Mouse (Mus musculus): ENCODE measurements around the gene Flrt1. TPM values are rescaled to one million over a fixed set of nuclear protein-coding genes. Genes with fewer than 3 reads are reported as not detected.
A peak's percentile ranks its signal among the peaks of the same experiment; 100 is the strongest.

Flrt1 gene
- polyA plus RNA-seq, 1 experiment from 2014 or later = 0.97 TPM

DNA sequence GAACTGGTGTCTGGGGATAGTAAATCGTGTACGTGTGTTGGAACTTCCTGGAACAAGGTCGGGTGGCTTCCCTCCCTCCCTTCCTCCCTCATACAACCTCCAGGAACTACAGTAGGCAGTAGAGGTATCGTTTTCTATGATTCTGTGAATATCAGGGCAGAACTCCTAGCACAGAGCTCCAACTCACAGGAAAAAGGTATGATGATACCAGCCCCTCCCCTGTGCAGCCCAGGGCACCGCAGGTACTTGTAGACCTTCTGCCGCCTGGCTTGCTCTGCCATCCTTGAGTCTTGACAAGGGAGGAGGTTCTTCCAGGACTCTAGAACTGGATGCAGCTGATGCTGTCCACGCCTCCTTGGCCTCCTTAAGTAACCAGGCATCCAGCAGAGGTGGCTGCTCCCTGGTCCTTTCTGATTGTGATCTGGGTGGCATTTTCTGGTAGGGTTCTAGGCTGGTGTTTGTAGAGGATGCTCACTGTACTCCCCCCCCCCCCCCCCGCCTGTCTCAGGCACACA lies 38.6 kb downstream of the Flrt1 start:
- H3K9ac ChIP-seq (ENCODE audit: low read depth, low read length) = no peak overlapping the region
- peaks cover 24% of the 10 kb centered on the region for H3K27me3 ChIP-seq (ENCODE audit: control insufficient read depth, insufficient read depth, low read length)
- 36% methylated on average over 7 of the region's 8 CpGs for WGBS (ENCODE audit: insufficient replicate concordance)
- H3K27ac ChIP-seq (ENCODE audit: low read depth, low read length) = no peak overlapping the region; the same call in 1 of the 2 replicates
- no peak overlapping the region for H3K4me3 ChIP-seq (ENCODE audit: low read depth, low read length)
- ATAC-seq (replicated peaks; ENCODE audit: insufficient number of reproducible peaks, low FRiP score, low TSS enrichment) = no peak
- H3K36me3 ChIP-seq (ENCODE audit: control insufficient read depth, insufficient read depth, low read length) = no peaks in the 10 kb centered on the region
- H3K4me1 ChIP-seq (ENCODE audit: control insufficient read depth, insufficient read depth, low read length) = peaks cover 22% of the 10 kb centered on the region
- H3K4me2 ChIP-seq = peak overlapping the region; percentile 4
- H3K9me3 ChIP-seq (replicated peaks; ENCODE audit: control insufficient read depth, low read length) = no peaks in the 10 kb centered on the region

DNA sequence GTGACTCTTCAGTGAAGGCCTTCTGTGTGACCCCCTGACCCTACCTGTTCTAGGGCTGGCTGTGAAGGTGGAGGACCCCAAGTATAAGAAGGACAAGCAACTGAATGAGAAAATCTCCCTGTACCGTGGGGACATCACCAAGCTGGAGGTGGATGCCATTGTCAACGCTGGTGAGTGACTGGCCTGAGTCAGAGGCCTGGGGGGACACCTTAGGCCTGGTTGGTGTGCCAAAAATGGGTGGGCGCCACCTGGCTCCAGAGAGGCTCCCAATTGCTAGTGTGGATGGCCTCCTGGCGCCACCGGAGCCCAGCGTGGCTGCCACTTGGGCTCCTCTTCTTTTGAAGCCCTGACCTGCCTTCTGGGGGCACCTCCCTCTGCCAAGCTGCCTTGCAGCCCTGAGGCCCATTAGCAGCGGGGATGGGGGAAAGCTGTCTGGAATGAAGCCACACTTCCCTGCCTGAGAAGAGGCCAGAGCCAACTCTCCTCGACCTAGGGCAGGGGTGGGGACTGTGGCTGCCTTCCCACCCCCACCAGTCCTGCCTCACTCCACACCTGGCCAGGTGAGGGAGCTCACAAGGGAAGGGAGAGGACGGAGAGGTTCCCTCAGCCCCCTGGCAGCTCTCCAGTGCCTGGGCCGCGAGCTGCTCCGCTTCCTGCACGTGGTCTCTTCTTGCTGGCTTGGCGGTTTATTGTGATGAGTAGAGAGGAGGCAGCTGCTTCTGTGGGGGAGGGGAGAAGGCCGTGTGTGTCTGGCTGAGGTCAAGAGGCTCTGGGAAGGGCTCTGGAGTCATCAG lies 39.3 kb downstream of the Flrt1 start:
- H3K4me2 ChIP-seq = peak overlapping the region; percentile 4
- H3K4me3 ChIP-seq (ENCODE audit: low read depth, low read length) = no peak overlapping the region
- H3K27ac ChIP-seq (ENCODE audit: low read depth, low read length) = no peak overlapping the region; the same call in 1 of the 2 replicates
- H3K9ac ChIP-seq (ENCODE audit: low read depth, low read length) = no peak overlapping the region
- H3K27me3 ChIP-seq (ENCODE audit: control insufficient read depth, insufficient read depth, low read length) = peaks cover 24% of the 10 kb centered on the region
- peaks cover 22% of the 10 kb centered on the region for H3K4me1 ChIP-seq (ENCODE audit: control insufficient read depth, insufficient read depth, low read length)
- no peak for ATAC-seq (replicated peaks; ENCODE audit: insufficient number of reproducible peaks, low FRiP score, low TSS enrichment)
- 31% methylated on average over 15 of the region's 15 CpGs for WGBS (ENCODE audit: insufficient replicate concordance)
- H3K9me3 ChIP-seq (replicated peaks; ENCODE audit: control insufficient read depth, low read length) = no peaks in the 10 kb centered on the region
- no peaks in the 10 kb centered on the region for H3K36me3 ChIP-seq (ENCODE audit: control insufficient read depth, insufficient read depth, low read length)

DNA sequence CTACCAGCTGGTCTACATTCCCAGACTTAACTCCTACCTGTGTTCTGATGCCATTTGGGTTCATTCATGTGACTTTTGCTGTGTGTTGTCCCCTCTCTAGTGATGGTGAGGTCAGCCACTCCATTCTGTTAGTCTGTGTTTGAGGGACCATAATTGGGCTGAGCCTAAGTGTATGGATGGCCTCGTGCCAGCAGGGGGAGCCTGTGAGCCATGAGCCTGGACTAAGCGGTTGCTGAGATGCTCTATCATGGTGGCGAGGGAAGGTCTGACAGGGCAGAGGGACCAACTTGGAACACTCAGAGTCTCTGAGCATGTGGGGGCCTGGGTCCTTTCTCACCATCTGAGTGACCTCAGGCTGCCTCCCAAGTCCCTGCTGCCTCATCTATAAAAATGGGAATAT lies 41.0 kb downstream of the Flrt1 start:
- Histone ChIP-seq H3K9ac (ENCODE audit: low read depth, low read length) (no peak overlapping the region), H3K36me3 (ENCODE audit: control insufficient read depth, insufficient read depth, low read length) (no peaks in the 10 kb centered on the region), H3K9me3 (replicated peaks; ENCODE audit: control insufficient read depth, low read length) (no peaks in the 10 kb centered on the region), H3K4me1 (ENCODE audit: control insufficient read depth, insufficient read depth, low read length) (peaks cover 18% of the 10 kb centered on the region), H3K4me2 (no peak overlapping the region), H3K27ac (ENCODE audit: low read depth, low read length) (no peak overlapping the region), H3K27me3 (ENCODE audit: control insufficient read depth, insufficient read depth, low read length) (peaks cover 21% of the 10 kb centered on the region), H3K4me3 (ENCODE audit: low read depth, low read length) (no peak overlapping the region)
- no peak for ATAC-seq (replicated peaks; ENCODE audit: insufficient number of reproducible peaks, low FRiP score, low TSS enrichment)
- WGBS (ENCODE audit: insufficient replicate concordance) = 2% methylated on average over 3 of the region's 3 CpGs

DNA sequence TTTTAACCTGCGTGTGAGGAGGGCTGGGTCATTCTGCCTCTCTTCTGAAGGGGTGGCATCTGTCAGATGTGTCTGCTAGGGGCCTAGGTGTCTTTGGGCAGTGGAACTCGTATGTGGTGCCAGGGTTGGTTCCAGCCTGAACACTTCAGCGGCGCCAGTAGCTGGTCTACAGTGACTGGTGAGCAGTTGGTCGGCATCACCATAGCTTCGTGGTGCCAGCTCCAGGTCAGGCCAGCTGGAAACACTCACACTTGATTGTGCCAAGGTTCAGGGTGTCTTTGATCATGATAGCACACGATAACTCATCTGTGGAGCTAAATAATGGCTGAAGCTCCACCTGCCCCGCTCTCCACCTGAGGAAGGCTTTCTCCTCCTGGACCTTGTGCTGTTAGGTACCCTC lies 42.6 kb downstream of the Flrt1 start:
- H3K4me3 ChIP-seq (ENCODE audit: low read depth, low read length) = no peak overlapping the region
- WGBS (ENCODE audit: insufficient replicate concordance) = 80% methylated on average over 8 of the region's 8 CpGs
- H3K4me2 ChIP-seq = no peak overlapping the region
- no peak for ATAC-seq (replicated peaks; ENCODE audit: insufficient number of reproducible peaks, low FRiP score, low TSS enrichment)
- H3K4me1 ChIP-seq (ENCODE audit: control insufficient read depth, insufficient read depth, low read length) = peaks cover 18% of the 10 kb centered on the region
- no peak overlapping the region for H3K27ac ChIP-seq (ENCODE audit: low read depth, low read length)
- H3K27me3 ChIP-seq (ENCODE audit: control insufficient read depth, insufficient read depth, low read length) = peaks cover 13% of the 10 kb centered on the region
- H3K9me3 ChIP-seq (replicated peaks; ENCODE audit: control insufficient read depth, low read length) = no peaks in the 10 kb centered on the region
- H3K9ac ChIP-seq (ENCODE audit: low read depth, low read length) = no peak overlapping the region
- no peaks in the 10 kb centered on the region for H3K36me3 ChIP-seq (ENCODE audit: control insufficient read depth, insufficient read depth, low read length)

DNA sequence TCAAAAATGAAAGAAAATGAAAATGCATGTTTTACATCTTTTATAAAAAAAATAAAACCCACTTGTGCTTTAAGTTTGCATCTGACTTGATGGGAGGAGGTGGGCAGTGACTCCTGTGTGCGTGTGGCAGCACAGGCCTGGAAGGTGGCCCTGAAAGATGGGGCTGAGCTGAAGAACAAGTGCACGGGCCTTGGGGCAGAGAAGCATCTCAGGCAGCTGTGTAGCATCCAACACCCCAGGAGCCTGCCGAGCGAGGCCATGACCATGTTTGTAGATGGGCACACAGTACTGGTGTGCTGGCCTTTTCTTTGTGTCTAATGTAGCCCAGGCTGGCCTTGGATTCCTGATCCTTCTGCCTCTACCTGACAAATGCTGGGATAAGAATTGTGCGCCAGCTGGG lies 43.4 kb downstream of the Flrt1 start:
- Histone ChIP-seq H3K4me1 (ENCODE audit: control insufficient read depth, insufficient read depth, low read length) (peaks cover 15% of the 10 kb centered on the region), H3K27ac (ENCODE audit: low read depth, low read length) (no peak overlapping the region), H3K36me3 (ENCODE audit: control insufficient read depth, insufficient read depth, low read length) (no peaks in the 10 kb centered on the region), H3K27me3 (ENCODE audit: control insufficient read depth, insufficient read depth, low read length) (peaks cover 6% of the 10 kb centered on the region; the same call in 1 of the 2 replicates), H3K9ac (ENCODE audit: low read depth, low read length) (no peak overlapping the region), H3K9me3 (replicated peaks; ENCODE audit: control insufficient read depth, low read length) (no peaks in the 10 kb centered on the region), H3K4me3 (ENCODE audit: low read depth, low read length) (no peak overlapping the region), H3K4me2 (no peak overlapping the region)
- no peak for ATAC-seq (replicated peaks; ENCODE audit: insufficient number of reproducible peaks, low FRiP score, low TSS enrichment)
- WGBS (ENCODE audit: insufficient replicate concordance) = 78% methylated on average over 5 of the region's 5 CpGs

DNA sequence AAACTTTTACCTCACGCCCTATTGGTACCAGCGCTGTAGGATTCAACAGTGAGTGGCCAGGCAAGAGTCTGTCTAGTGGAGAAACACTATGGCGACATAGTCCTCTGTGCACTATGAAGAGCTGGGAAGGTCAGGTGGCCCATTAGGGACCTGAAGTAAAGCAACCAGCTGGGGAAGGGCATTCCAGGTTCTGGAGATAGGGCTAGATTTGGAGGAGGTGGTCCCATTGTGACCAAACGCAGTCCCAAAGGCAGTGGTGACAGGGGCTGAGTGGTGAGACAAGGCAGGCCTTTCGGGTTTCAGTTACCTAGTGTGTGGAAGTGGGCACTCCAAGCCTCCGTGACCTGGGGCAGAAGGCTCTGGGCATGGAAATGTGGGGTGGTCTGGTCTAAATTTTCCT lies 47.0 kb downstream of the Flrt1 start:
- WGBS (ENCODE audit: insufficient replicate concordance) = 41% methylated on average over 6 of the region's 6 CpGs

DNA sequence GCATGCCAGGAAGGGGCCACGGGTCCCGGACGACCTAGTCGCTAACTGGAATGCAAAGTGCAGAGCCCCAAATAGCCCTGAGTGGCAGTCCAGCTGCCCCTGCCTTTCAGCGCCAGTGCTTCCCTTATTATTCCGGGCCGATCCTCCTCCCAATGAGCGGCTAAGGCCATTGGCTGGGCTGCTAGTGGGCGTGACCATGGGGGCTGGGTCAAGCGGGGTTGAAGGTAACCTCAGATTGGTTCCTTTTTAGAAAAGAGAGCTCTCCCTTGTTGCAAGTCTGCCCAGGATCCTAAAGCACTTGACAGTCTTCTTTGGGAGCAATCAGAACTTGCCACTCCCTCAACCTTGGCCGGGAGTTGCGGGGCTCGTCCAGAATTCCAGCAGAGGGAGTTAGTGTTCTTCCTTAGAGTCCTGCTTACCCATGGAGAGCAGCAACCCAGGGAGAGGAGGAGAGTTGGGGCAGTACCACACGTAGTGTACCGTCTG lies 47.8 kb downstream of the Flrt1 start:
- Histone ChIP-seq H3K9me3 (replicated peaks; ENCODE audit: control insufficient read depth, low read length) (no peaks in the 10 kb centered on the region), H3K4me2 (peak overlapping the region; percentile 100), H3K9ac (ENCODE audit: low read depth, low read length) (peak overlapping the region; percentile 80; the same call in 1 of the 2 replicates), H3K36me3 (ENCODE audit: control insufficient read depth, insufficient read depth, low read length) (no peaks in the 10 kb centered on the region), H3K27me3 (ENCODE audit: control insufficient read depth, insufficient read depth, low read length) (no peaks in the 10 kb centered on the region; the same call in 1 of the 2 replicates), H3K4me1 (ENCODE audit: control insufficient read depth, insufficient read depth, low read length) (peaks cover 18% of the 10 kb centered on the region), H3K4me3 (ENCODE audit: low read depth, low read length) (peak overlapping the region; percentile 64), H3K27ac (ENCODE audit: low read depth, low read length) (peak overlapping the region; percentile 71; the same call in 1 of the 2 replicates)
- under 1% methylated on average over 15 of the region's 15 CpGs for WGBS (ENCODE audit: insufficient replicate concordance)
- peak; percentile 73 for ATAC-seq (replicated peaks; ENCODE audit: insufficient number of reproducible peaks, low FRiP score, low TSS enrichment)

More for the DNA sequence above, 47.0 kb downstream of the Flrt1 start:
- Histone ChIP-seq H3K9me3 (replicated peaks; ENCODE audit: control insufficient read depth, low read length) (no peaks in the 10 kb centered on the region), H3K9ac (ENCODE audit: low read depth, low read length) (no peak overlapping the region), H3K36me3 (ENCODE audit: control insufficient read depth, insufficient read depth, low read length) (no peaks in the 10 kb centered on the region), H3K27me3 (ENCODE audit: control insufficient read depth, insufficient read depth, low read length) (no peaks in the 10 kb centered on the region; the same call in 1 of the 2 replicates), H3K27ac (ENCODE audit: low read depth, low read length) (peak overlapping the region; percentile 51; the same call in 1 of the 2 replicates), H3K4me1 (ENCODE audit: control insufficient read depth, insufficient read depth, low read length) (peaks cover 18% of the 10 kb centered on the region), H3K4me2 (peak overlapping the region; percentile 100), H3K4me3 (ENCODE audit: low read depth, low read length) (peak overlapping the region; percentile 64; the same call in 1 of the 2 replicates)
- ATAC-seq (replicated peaks; ENCODE audit: insufficient number of reproducible peaks, low FRiP score, low TSS enrichment) = no peak

DNA sequence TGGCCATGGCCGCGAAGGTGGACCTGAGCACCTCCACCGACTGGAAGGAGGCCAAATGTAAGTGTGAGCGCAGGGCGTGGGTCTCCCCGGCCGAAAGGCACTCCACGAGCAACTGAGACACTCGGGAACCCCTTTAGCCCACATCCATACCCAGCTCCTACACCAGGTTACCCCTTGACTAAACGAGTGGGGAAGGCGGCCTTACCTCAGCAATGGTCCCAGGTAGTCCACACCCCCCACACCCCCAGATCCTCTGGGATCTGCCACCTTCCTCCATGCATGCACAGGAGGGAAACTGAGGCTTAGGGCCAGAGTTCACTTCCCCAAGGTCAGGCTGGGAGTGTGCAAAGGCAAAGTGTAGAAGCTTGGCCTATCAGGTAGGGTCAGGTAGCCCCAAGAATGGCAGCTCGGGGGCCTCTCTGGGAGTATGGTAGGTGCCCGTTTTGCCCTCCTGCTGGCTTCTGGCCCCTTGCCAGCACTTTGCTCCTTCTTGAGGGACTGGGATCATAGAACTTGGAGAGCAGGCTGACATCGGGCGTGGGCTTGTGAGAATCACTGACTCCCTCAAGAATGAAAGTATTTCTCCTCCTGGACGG lies 48.3 kb downstream of the Flrt1 start:
- H3K9ac ChIP-seq (ENCODE audit: low read depth, low read length) = peak overlapping the region; percentile 80
- H3K4me1 ChIP-seq (ENCODE audit: control insufficient read depth, insufficient read depth, low read length) = peaks cover 18% of the 10 kb centered on the region
- H3K9me3 ChIP-seq (replicated peaks; ENCODE audit: control insufficient read depth, low read length) = no peaks in the 10 kb centered on the region
- WGBS (ENCODE audit: insufficient replicate concordance) = 3% methylated on average over 16 of the region's 16 CpGs
- H3K27me3 ChIP-seq (ENCODE audit: control insufficient read depth, insufficient read depth, low read length) = no peaks in the 10 kb centered on the region; the same call in 1 of the 2 replicates
- H3K36me3 ChIP-seq (ENCODE audit: control insufficient read depth, insufficient read depth, low read length) = no peaks in the 10 kb centered on the region
- ATAC-seq (replicated peaks; ENCODE audit: insufficient number of reproducible peaks, low FRiP score, low TSS enrichment) = peak; percentile 20
- H3K4me2 ChIP-seq = peak overlapping the region; percentile 100
- peak overlapping the region; percentile 64 for H3K4me3 ChIP-seq (ENCODE audit: low read depth, low read length)
- peak overlapping the region; percentile 71; the same call in 1 of the 2 replicates for H3K27ac ChIP-seq (ENCODE audit: low read depth, low read length)

All from heart, embryonic 11.5 days (tissue).